Mouse (Mus musculus) lung, embryonic 15.5 days (tissue): ENCODE measurements around the gene Card11. TPM values are rescaled to one million over a fixed set of nuclear protein-coding genes. Genes with fewer than 3 reads are reported as not detected.
A peak's percentile ranks its signal among the peaks of the same experiment; 100 is the strongest.

Experiments used
- ATAC-seq: fragments of 200-750 bp; cut with Nextera tagmentation; 2 replicates; pipeline ENCODE4 v1.8.0; 2017; ENCODE audit warnings: moderate number of reproducible peaks, borderline replicate concordance; ENCODE audit not compliant: low FRiP score, low TSS enrichment; ENCODE audit errors: extremely low read depth
- H3K27ac ChIP-seq: fragments of 300-500 bp; sonication (generic); 2 replicates; pipeline ENCODE4 v1.5.1; 2015; ENCODE audit warnings: moderate library complexity, mild to moderate bottlenecking, inconsistent platforms
- H3K27me3 ChIP-seq: fragments of 300-500 bp; sonication (generic); 2 replicates; pipeline ENCODE4 v1.6.1; 2015; ENCODE audit warnings: inconsistent platforms
- H3K36me3 ChIP-seq: fragments of 300-500 bp; sonication (generic); 2 replicates; pipeline ENCODE4 v1.6.1; 2015; ENCODE audit warnings: inconsistent platforms
- H3K4me1 ChIP-seq: fragments of 300-500 bp; sonication (generic); 2 replicates; pipeline ENCODE4 v1.6.1; 2015; ENCODE audit warnings: inconsistent platforms
- H3K4me2 ChIP-seq: fragments of 300-500 bp; sonication (generic); 2 replicates; pipeline ENCODE4 v1.6.1; 2015; ENCODE audit warnings: inconsistent platforms, mild to moderate bottlenecking, moderate library complexity
- H3K4me3 ChIP-seq: fragments of 300-500 bp; sonication (generic); 2 replicates; pipeline ENCODE4 v1.5.1; 2015; ENCODE audit warnings: mild to moderate bottlenecking, inconsistent platforms
- H3K9ac ChIP-seq: fragments of 300-500 bp; sonication (generic); 2 replicates; pipeline ENCODE4 v1.6.1; 2015; ENCODE audit warnings: inconsistent platforms
- H3K9me3 ChIP-seq: fragments of 300-500 bp; sonication (generic); 2 replicates; pipeline ENCODE4 v1.6.1; 2016; ENCODE audit warnings: inconsistent platforms
- WGBS: fragments of 180-500 bp; shearing (Covaris S2); methylation state at CpG from one replicate; pipeline ENCODE4 v1.1.7; 2015; 5-methylcytosine and 5-hydroxymethylcytosine counted together
- microRNA-seq: library from miRNA; unstranded; fragments of <30 nt; microRNA quantifications from one replicate; pipeline ENCODE4, GENCODE M21; 2016
- polyA plus RNA-seq: library from polyadenylated mRNA; unstranded; fragments of >200 nt; fragmentation: Nextera tagmentation; extraction: Ambion mirVana; gene quantifications from 2 replicates; pipeline ENCODE4 v1.2.1, GENCODE M21; 2015

Card11 gene
- polyA plus RNA-seq, 1 experiment from 2014 or later: 0.57 TPM

- no peak; the same call in 1 of the 2 replicates for ATAC-seq
- peak overlapping the region; percentile 85 for H3K27ac ChIP-seq
- no peaks in the 10 kb centered on the region for H3K27me3 ChIP-seq
- no peaks in the 10 kb centered on the region for H3K36me3 ChIP-seq
- H3K9ac ChIP-seq: peak overlapping the region; percentile 71
- under 1% methylated on average over 58 of the region's 58 CpGs for WGBS
- peaks cover 31% of the 10 kb centered on the region for H3K4me1 ChIP-seq
- H3K9me3 ChIP-seq: no peaks in the 10 kb centered on the region
- peak overlapping the region; percentile 92 for H3K4me3 ChIP-seq
- peak overlapping the region; percentile 94 for H3K4me2 ChIP-seq
Measured at GRCm38 (mm10) chr5:140829911-140830294, 170.5 kb downstream of the Card11 start.

GRCm38 (mm10) chr5:140829081-140829910, 171.1 kb downstream of the Card11 start:
- Histone ChIP-seq H3K4me3 (peak overlapping the region; percentile 92), H3K4me2 (peak overlapping the region; percentile 94), H3K9me3 (no peaks in the 10 kb centered on the region), H3K27me3 (no peaks in the 10 kb centered on the region), H3K27ac (peak overlapping the region; percentile 85), H3K9ac (peak overlapping the region; percentile 71), H3K36me3 (no peaks in the 10 kb centered on the region), H3K4me1 (peaks cover 31% of the 10 kb centered on the region)
- ATAC-seq: no peak
- 29% methylated on average over 18 of the region's 18 CpGs for WGBS

DNA sequence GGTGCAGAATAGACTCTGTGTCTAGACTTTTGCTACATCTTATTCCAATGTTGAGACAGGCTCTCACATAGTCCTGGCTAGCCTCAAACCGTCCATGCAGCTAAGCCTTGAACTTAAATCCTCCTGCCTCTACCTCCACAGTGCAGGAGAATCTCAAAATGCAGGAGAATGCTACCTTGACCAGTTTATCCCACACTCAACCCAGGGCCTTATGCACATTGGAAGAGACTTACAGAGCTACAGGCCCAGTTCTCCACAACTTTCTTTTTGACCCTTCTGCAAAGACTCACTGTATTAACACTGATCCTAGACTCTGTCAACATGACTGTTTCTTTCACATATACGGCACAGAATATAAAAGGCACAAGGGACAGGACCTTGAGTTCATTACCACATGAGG, 172.0 kb downstream of the Card11 start:
- Histone ChIP-seq H3K4me1 (peaks cover 33% of the 10 kb centered on the region), H3K9me3 (no peaks in the 10 kb centered on the region), H3K9ac (peak overlapping the region; percentile 19; the same call in 1 of the 2 replicates), H3K36me3 (no peaks in the 10 kb centered on the region), H3K27ac (peak overlapping the region; percentile 51), H3K4me2 (peak overlapping the region; percentile 94), H3K27me3 (no peaks in the 10 kb centered on the region), H3K4me3 (peak overlapping the region; percentile 92)
- 43% methylated on average over 2 of the region's 2 CpGs for WGBS
- ATAC-seq: no peak

DNA sequence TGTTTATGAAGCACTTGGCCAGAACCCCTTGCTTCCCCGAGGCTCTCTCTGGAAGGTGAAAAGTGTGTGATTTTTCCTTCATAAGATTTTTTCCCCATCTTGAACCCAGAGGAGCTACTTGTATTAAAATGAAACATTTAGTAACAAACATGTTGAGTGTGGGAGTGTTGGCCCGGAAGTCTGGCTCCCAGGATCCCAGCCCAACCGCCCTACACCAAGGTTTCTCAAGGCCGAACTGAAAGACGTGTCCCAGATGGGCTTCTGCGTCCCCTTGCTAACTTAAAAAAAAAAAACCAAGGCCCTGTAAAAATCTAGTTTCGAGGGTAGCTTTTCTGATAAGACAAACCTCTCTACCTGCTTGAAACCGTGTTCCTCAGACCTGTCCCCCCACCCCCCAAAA, 172.5 kb downstream of the Card11 start:
- no peak for ATAC-seq
- Histone ChIP-seq H3K4me3 (peak overlapping the region; percentile 92), H3K27ac (peak overlapping the region; percentile 51), H3K4me2 (peak overlapping the region; percentile 94), H3K9me3 (no peaks in the 10 kb centered on the region), H3K36me3 (no peaks in the 10 kb centered on the region), H3K27me3 (no peaks in the 10 kb centered on the region), H3K4me1 (peaks cover 36% of the 10 kb centered on the region), H3K9ac (peak overlapping the region; percentile 25)
- WGBS: 29% methylated on average over 8 of the region's 8 CpGs

DNA sequence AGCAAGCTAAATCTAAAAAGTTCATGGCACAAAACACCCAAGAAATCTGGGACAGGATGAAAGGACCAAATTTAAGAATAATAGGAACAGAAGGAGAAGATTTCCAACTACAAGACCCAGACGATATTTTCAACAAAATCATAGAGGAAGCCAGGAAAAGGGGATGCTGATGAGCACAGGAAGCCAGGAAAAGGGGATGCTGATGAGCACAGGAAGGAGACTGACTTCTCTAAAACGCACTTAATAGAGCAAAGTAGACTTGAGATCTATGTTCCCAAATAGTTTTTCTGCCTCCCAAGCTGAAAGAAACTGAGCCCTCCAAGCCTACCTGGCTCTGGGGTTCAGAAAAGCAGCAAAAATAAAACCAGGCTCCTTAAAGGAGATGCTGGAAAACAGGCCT, 173.0 kb downstream of the Card11 start:
- H3K4me3 ChIP-seq: peak overlapping the region; percentile 92; the same call in 1 of the 2 replicates
- peak overlapping the region; percentile 51 for H3K27ac ChIP-seq
- H3K27me3 ChIP-seq: no peaks in the 10 kb centered on the region
- peaks cover 40% of the 10 kb centered on the region for H3K4me1 ChIP-seq
- peak overlapping the region; percentile 94 for H3K4me2 ChIP-seq
- no peak for ATAC-seq
- WGBS: 47% methylated on average over 2 of the region's 2 CpGs
- H3K36me3 ChIP-seq: no peaks in the 10 kb centered on the region
- no peaks in the 10 kb centered on the region for H3K9me3 ChIP-seq
- peak overlapping the region; percentile 25; the same call in 1 of the 2 replicates for H3K9ac ChIP-seq

- Histone ChIP-seq H3K4me1 (peaks cover 47% of the 10 kb centered on the region), H3K4me2 (no peak overlapping the region; the same call in 1 of the 2 replicates), H3K36me3 (no peaks in the 10 kb centered on the region), H3K9ac (no peak overlapping the region), H3K27me3 (no peaks in the 10 kb centered on the region), H3K27ac (no peak overlapping the region), H3K9me3 (no peaks in the 10 kb centered on the region), H3K4me3 (no peak overlapping the region)
- WGBS: 58% methylated on average over 1 of the region's 1 CpGs
- no peak for ATAC-seq
Measured at GRCm38 (mm10) chr5:140826796-140827195, 173.6 kb downstream of the Card11 start.

GRCm38 (mm10) chr5:140826118-140826517, 174.3 kb downstream of the Card11 start:
- WGBS: 97% methylated on average over 1 of the region's 1 CpGs
- H3K27me3 ChIP-seq: no peaks in the 10 kb centered on the region
- no peaks in the 10 kb centered on the region for H3K9me3 ChIP-seq
- no peak for ATAC-seq
- no peaks in the 10 kb centered on the region for H3K36me3 ChIP-seq
- no peak overlapping the region for H3K4me2 ChIP-seq
- no peak overlapping the region for H3K27ac ChIP-seq
- no peak overlapping the region for H3K4me3 ChIP-seq
- no peak overlapping the region for H3K9ac ChIP-seq
- peaks cover 51% of the 10 kb centered on the region for H3K4me1 ChIP-seq

DNA sequence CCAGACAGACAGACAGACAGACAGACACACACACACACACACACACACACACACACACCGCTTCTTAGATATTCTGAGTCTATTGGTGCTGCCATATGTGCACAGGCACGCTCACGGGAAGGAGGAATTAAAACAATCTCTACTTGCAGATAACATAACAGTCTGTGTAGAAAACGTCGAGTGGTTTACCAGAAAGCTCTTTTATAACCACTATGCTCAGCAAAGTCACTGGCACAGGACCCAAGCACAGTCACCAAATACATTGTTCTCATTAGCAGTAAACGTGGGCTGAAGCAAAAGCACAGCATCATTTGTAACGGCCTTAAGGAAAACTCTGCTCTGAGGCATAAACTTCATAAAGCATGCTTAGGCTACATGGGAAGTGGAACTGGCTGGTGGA, 176.3 kb downstream of the Card11 start:
- no peaks in the 10 kb centered on the region for H3K9me3 ChIP-seq
- H3K9ac ChIP-seq: no peak overlapping the region
- no peak overlapping the region for H3K4me2 ChIP-seq
- ATAC-seq: no peak
- no peak overlapping the region for H3K27ac ChIP-seq
- H3K4me1 ChIP-seq: peaks cover 65% of the 10 kb centered on the region
- no peak overlapping the region for H3K4me3 ChIP-seq
- 74% methylated on average over 7 of the region's 7 CpGs for WGBS
- H3K36me3 ChIP-seq: no peaks in the 10 kb centered on the region
- no peaks in the 10 kb centered on the region for H3K27me3 ChIP-seq

DNA sequence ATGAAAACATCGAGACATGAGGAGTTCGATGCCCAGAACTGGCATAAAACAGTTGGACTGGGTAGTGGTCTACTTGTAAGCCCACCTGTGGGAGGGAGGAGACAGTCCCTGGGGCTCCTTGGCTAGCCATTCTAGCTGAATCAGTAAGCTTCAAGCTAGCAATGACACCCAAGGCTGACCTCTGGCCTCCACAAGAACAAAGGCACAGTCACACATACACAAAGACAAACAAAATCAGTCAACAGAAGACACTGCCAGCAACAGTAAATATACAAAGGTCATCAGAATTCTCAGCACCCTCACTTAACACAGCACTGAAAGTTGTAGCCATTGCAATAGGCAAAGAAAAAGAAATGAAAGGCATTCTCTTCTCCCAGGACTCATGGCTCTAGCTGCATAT, 177.0 kb downstream of the Card11 start:
- H3K4me2 ChIP-seq: no peak overlapping the region
- H3K27ac ChIP-seq: no peak overlapping the region
- no peaks in the 10 kb centered on the region for H3K27me3 ChIP-seq
- no peak for ATAC-seq
- no peaks in the 10 kb centered on the region for H3K36me3 ChIP-seq
- no peak overlapping the region for H3K9ac ChIP-seq
- H3K9me3 ChIP-seq: no peaks in the 10 kb centered on the region
- peaks cover 65% of the 10 kb centered on the region for H3K4me1 ChIP-seq
- H3K4me3 ChIP-seq: no peak overlapping the region
- 86% methylated on average over 2 of the region's 2 CpGs for WGBS

Small RNA genes within 50 kb of the gene (microRNA-seq; reads per million reads assigned to microRNA genes)
- gene Gm44385: not detected

Other genes with a start within 250 kb of the Card11 start
- 50.9 and 59.9 TPM in 2 replicates for gene Gna12, start 170.2 kb downstream of the Card11 start, polyA plus RNA-seq
- gene Sdk1, start 240.9 kb upstream of the Card11 start, polyA plus RNA-seq: 0.57 and 0.72 TPM in 2 replicates